Mouse (Mus musculus): ENCODE measurements around the gene Abcc9. TPM values are rescaled to one million over a fixed set of nuclear protein-coding genes. Genes with fewer than 3 reads are reported as not detected.

Gene Abcc9
- polyA plus RNA-seq, 1 experiment from 2014 or later: 2.9 TPM

- 84% methylated on average over 6 of the region's 6 CpGs for WGBS
- H3K4me2 ChIP-seq (replicated peaks): no peak overlapping the region
- no peaks in the 10 kb centered on the region for H3K4me1 ChIP-seq
- H3K4me3 ChIP-seq: no peak overlapping the region
- ATAC-seq (replicated peaks): no peak
- no peak overlapping the region for H3K9ac ChIP-seq (replicated peaks)
- no peaks in the 10 kb centered on the region for H3K9me3 ChIP-seq
- H3K36me3 ChIP-seq: no peaks in the 10 kb centered on the region
- H3K27me3 ChIP-seq: no peaks in the 10 kb centered on the region
- H3K27ac ChIP-seq (replicated peaks): no peak overlapping the region
These were observed 99.3 kb downstream of the Abcc9 start for GRCm38 (mm10) chr6:142602772-142603171.

DNA sequence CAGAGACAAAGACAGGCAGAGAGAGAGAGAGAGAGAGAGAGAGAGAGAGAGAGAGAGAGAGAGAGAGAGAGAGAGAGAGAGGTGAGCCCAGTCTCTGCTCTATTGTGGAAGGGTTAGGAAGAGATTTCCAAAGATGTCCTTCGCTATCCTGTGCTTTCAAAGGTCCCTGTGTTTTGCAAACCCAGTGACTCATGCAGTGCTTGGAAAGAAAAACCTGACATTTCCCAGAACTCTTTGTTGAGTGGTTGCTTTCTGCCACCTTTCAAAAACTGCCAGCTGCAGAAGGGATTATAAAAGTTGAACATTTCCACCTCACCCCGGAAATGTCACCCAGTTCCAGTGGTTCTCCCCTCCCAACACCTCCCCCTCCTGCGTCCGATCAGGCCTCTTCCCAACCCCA lies 123.3 kb downstream of the Abcc9 start:
- H3K27me3 ChIP-seq: no peaks in the 10 kb centered on the region
- no peak overlapping the region for H3K27ac ChIP-seq (replicated peaks)
- ATAC-seq (replicated peaks): no peak
- no peak overlapping the region for H3K4me2 ChIP-seq (replicated peaks)
- H3K36me3 ChIP-seq: no peaks in the 10 kb centered on the region
- no peak overlapping the region for H3K4me3 ChIP-seq
- no peaks in the 10 kb centered on the region for H3K9me3 ChIP-seq
- 87% methylated on average over 4 of the region's 4 CpGs for WGBS
- H3K9ac ChIP-seq (replicated peaks): no peak overlapping the region
- H3K4me1 ChIP-seq: no peaks in the 10 kb centered on the region

- Histone ChIP-seq H3K9me3 (no peaks in the 10 kb centered on the region), H3K9ac (replicated peaks) (no peak overlapping the region), H3K27ac (replicated peaks) (no peak overlapping the region), H3K36me3 (no peaks in the 10 kb centered on the region), H3K4me3 (no peak overlapping the region), H3K27me3 (peaks cover 4% of the 10 kb centered on the region; the same call in 1 of the 2 replicates), H3K4me2 (replicated peaks) (no peak overlapping the region), H3K4me1 (no peaks in the 10 kb centered on the region)
- WGBS: 92% methylated on average over 6 of the region's 6 CpGs
- no peak for ATAC-seq (replicated peaks)
These were observed 124.3 kb downstream of the Abcc9 start for GRCm38 (mm10) chr6:142577801-142578200.

DNA sequence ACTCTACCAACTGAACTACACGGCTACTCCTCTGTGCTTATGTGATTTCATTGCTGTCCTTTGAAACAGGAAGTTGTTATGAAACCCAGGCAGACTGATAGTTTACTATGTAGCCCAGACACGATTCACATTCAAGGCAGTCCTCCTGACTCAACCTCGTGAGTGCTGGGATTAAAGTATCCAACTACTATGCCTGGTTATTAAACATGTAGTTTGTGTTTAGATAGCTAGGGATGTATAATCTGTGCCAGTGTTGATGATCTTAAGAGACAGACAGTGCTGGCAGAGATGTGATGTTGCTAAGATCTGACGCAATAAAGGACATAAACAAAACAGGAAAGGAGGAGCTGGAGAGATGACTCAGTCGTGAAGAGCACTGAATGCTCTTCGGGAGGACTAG lies 129.2 kb downstream of the Abcc9 start:
- Histone ChIP-seq H3K4me3 (no peak overlapping the region), H3K4me2 (replicated peaks) (no peak overlapping the region), H3K27ac (replicated peaks) (no peak overlapping the region), H3K36me3 (no peaks in the 10 kb centered on the region), H3K9ac (replicated peaks) (no peak overlapping the region), H3K9me3 (no peaks in the 10 kb centered on the region), H3K27me3 (peaks cover 41% of the 10 kb centered on the region), H3K4me1 (peaks cover 22% of the 10 kb centered on the region)
- no peak for ATAC-seq (replicated peaks)
- 59% methylated on average over 6 of the region's 6 CpGs for WGBS

- peak overlapping the region; percentile 91 for H3K4me2 ChIP-seq (replicated peaks)
- 4% methylated on average over 21 of the region's 21 CpGs for WGBS
- ATAC-seq (replicated peaks): peak; percentile 8; the same call in 1 of the 2 replicates
These were observed 130.3 kb downstream of the Abcc9 start for GRCm38 (mm10) chr6:142571629-142572360.

DNA sequence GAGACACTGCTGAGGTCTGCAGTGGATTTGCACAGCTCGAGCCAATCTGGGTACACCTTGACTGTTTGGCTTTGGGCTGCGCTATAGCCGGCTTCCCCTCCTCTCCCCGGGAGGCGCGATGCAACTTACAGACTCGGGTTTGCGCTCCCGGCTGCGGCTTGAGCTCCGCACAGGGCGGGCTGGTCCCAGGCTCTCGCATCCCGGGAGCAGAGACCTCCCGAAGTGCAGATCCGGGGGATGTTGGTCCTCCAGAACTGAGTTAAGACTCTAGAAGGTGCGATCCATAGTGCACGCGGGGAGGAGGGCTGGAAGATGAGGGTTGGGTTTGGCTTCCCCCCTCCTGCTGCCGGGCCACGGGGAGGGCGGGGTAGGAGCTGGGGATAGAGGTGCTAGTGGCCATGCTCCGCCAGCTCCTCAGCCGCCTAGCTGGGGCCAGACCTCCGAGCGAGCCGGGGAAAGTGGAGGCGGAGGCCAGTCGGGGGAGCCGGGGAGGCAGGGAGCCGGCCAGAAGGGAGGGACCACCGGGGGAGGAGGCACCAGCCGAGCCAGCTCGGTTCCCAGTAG lies 131.0 kb downstream of the Abcc9 start, which contains the start of gene Kcnj8:
Gene Kcnj8 (minus strand): TSS at position 560 of the 564 bp plus-strand sequence.
- H3K27ac ChIP-seq (replicated peaks): no peak within 1 kb of the TSS
- peak within 1 kb of the TSS; percentile 91 for H3K4me2 ChIP-seq (replicated peaks)
- H3K9ac ChIP-seq (replicated peaks): peak within 1 kb of the TSS; percentile 41
- no peaks in the 10 kb centered on the region for H3K36me3 ChIP-seq
- no peaks in the 10 kb centered on the region for H3K9me3 ChIP-seq
- peak; percentile 94 for ATAC-seq (replicated peaks)
- peak within 1 kb of the TSS; percentile 46 for H3K4me3 ChIP-seq
- H3K4me1 ChIP-seq: peaks cover 22% of the 10 kb centered on the region
- H3K27me3 ChIP-seq: peaks cover 43% of the 10 kb centered on the region
- WGBS: under 1% methylated on average over 34 of the region's 34 CpGs

More at GRCm38 (mm10) chr6:142571629-142572360, 130.3 kb downstream of the Abcc9 start:
- H3K27ac ChIP-seq (replicated peaks): no peak overlapping the region
- no peaks in the 10 kb centered on the region for H3K36me3 ChIP-seq
- H3K9ac ChIP-seq (replicated peaks): peak overlapping the region; percentile 41
- H3K4me3 ChIP-seq: peak overlapping the region; percentile 46
- peaks cover 22% of the 10 kb centered on the region for H3K4me1 ChIP-seq
- no peaks in the 10 kb centered on the region for H3K9me3 ChIP-seq
- peaks cover 43% of the 10 kb centered on the region for H3K27me3 ChIP-seq

GRCm38 (mm10) chr6:142570046-142570770 lies 131.9 kb downstream of the Abcc9 start:
- H3K27me3 ChIP-seq: peaks cover 43% of the 10 kb centered on the region
- WGBS: 6% methylated on average over 30 of the region's 30 CpGs

GRCm38 (mm10) chr6:142568713-142569357 lies 133.3 kb downstream of the Abcc9 start:
- Histone ChIP-seq H3K9ac (replicated peaks) (no peak overlapping the region), H3K4me1 (peaks cover 22% of the 10 kb centered on the region), H3K4me2 (replicated peaks) (no peak overlapping the region), H3K36me3 (no peaks in the 10 kb centered on the region), H3K4me3 (no peak overlapping the region), H3K9me3 (no peaks in the 10 kb centered on the region), H3K27ac (replicated peaks) (no peak overlapping the region), H3K27me3 (peaks cover 43% of the 10 kb centered on the region)
- no peak for ATAC-seq (replicated peaks)
- 35% methylated on average over 7 of the region's 7 CpGs for WGBS

More at GRCm38 (mm10) chr6:142570046-142570770, 131.9 kb downstream of the Abcc9 start:
- Histone ChIP-seq H3K4me1 (peaks cover 22% of the 10 kb centered on the region), H3K27ac (replicated peaks) (no peak overlapping the region), H3K4me3 (peak overlapping the region; percentile 22), H3K36me3 (no peaks in the 10 kb centered on the region), H3K9me3 (no peaks in the 10 kb centered on the region), H3K9ac (replicated peaks) (no peak overlapping the region), H3K4me2 (replicated peaks) (peak overlapping the region; percentile 91)
- ATAC-seq (replicated peaks): no peak

- H3K9me3 ChIP-seq: no peaks in the 10 kb centered on the region
- H3K4me3 ChIP-seq: no peak overlapping the region
- ATAC-seq (replicated peaks): no peak
- no peaks in the 10 kb centered on the region for H3K36me3 ChIP-seq
- WGBS: 40% methylated on average over 5 of the region's 5 CpGs
- H3K4me2 ChIP-seq (replicated peaks): no peak overlapping the region
- H3K4me1 ChIP-seq: peaks cover 22% of the 10 kb centered on the region
- no peak overlapping the region for H3K9ac ChIP-seq (replicated peaks)
- H3K27me3 ChIP-seq: peaks cover 35% of the 10 kb centered on the region
- H3K27ac ChIP-seq (replicated peaks): no peak overlapping the region
These were observed 134.7 kb downstream of the Abcc9 start for GRCm38 (mm10) chr6:142567452-142567851.

GRCm38 (mm10) chr6:142564746-142565145 lies 137.4 kb downstream of the Abcc9 start:
- Histone ChIP-seq H3K4me2 (replicated peaks) (no peak overlapping the region), H3K4me3 (no peak overlapping the region), H3K27me3 (peaks cover 16% of the 10 kb centered on the region), H3K27ac (replicated peaks) (no peak overlapping the region), H3K36me3 (no peaks in the 10 kb centered on the region), H3K9ac (replicated peaks) (no peak overlapping the region), H3K4me1 (no peaks in the 10 kb centered on the region; the same call in 1 of the 2 replicates), H3K9me3 (no peaks in the 10 kb centered on the region)
- no peak for ATAC-seq (replicated peaks)
- 92% methylated on average over 3 of the region's 3 CpGs for WGBS

GRCm38 (mm10) chr6:142561151-142561550 lies 141.0 kb downstream of the Abcc9 start:
- Histone ChIP-seq H3K9ac (replicated peaks) (no peak overlapping the region), H3K27ac (replicated peaks) (no peak overlapping the region), H3K9me3 (no peaks in the 10 kb centered on the region), H3K4me1 (no peaks in the 10 kb centered on the region), H3K27me3 (no peaks in the 10 kb centered on the region), H3K36me3 (no peaks in the 10 kb centered on the region), H3K4me3 (no peak overlapping the region), H3K4me2 (replicated peaks) (no peak overlapping the region)
- ATAC-seq (replicated peaks): no peak
- 64% methylated on average over 1 of the region's 1 CpGs for WGBS

Measured in forebrain, embryonic 15.5 days (tissue).